Mouse (Mus musculus) embryonic facial prominence, embryonic 14.5 days (tissue): ENCODE measurements at regions not wholly inside any gene's neighbourhood (a gene's known extent, or its start where the extent isn't known, plus 50 kb on each side); places are given as distances from the start of the nearest gene placed in this dataset.
A peak's percentile ranks its signal among the peaks of the same experiment; 100 is the strongest.

ENCODE experiments used
- ATAC-seq: fragments of 200-750 bp; cut with Nextera tagmentation; 2 replicates; pipeline ENCODE4 v1.8.0; 2017; ENCODE audit warnings: low read depth, moderate number of reproducible peaks, moderate TSS enrichment
- DNase-seq: peaks from one replicate; pipeline ENCODE4 v3.0.0-alpha.2; 2015; ENCODE audit warnings: low spot score
- H3K27ac ChIP-seq: fragments of 300-500 bp; sonication (generic); replicated peaks from 2 replicates; pipeline ENCODE4 v1.5.1; 2014; ENCODE audit warnings: low read depth, mild to moderate bottlenecking, low read length, moderate library complexity
- H3K27me3 ChIP-seq: fragments of 300-500 bp; sonication (generic); replicated peaks from 2 replicates; pipeline ENCODE4 v1.6.1; 2014; ENCODE audit warnings: low read length; ENCODE audit not compliant: control insufficient read depth, insufficient read depth
- H3K36me3 ChIP-seq: fragments of 300-500 bp; sonication (generic); 2 replicates; pipeline ENCODE4 v1.6.1; 2014; ENCODE audit warnings: low read length, mixed read lengths; ENCODE audit not compliant: control insufficient read depth, insufficient read depth
- H3K4me1 ChIP-seq: fragments of 300-500 bp; sonication (generic); 2 replicates; pipeline ENCODE4 v1.6.1; 2014; ENCODE audit warnings: antibody characterized with exemption, low read length; ENCODE audit not compliant: control insufficient read depth, insufficient read depth
- H3K4me2 ChIP-seq: fragments of 300-500 bp; sonication (generic); 2 replicates; pipeline ENCODE4 v1.6.1; 2014; ENCODE audit warnings: low read depth, mild to moderate bottlenecking, low read length, moderate library complexity, mixed read lengths
- H3K4me3 ChIP-seq: fragments of 300-500 bp; sonication (generic); 2 replicates; pipeline ENCODE4 v1.5.1; 2014; ENCODE audit warnings: low read depth, mild to moderate bottlenecking, low read length
- H3K9ac ChIP-seq: fragments of 300-500 bp; sonication (generic); 2 replicates; pipeline ENCODE4 v1.6.1; 2014; ENCODE audit warnings: low read depth, mild to moderate bottlenecking, low read length, moderate library complexity, mixed read lengths
- H3K9me3 ChIP-seq: fragments of 300-500 bp; sonication (generic); 2 replicates; pipeline ENCODE4 v1.6.1; 2016; ENCODE audit warnings: low read length; ENCODE audit not compliant: control insufficient read depth
- WGBS: fragments of 180-500 bp; shearing (Covaris S2); extraction: QIAGEN DNeasy Blood & Tissue Kit; methylation state at CpG from one replicate; pipeline ENCODE4 v1.1.7; 2014; 5-methylcytosine and 5-hydroxymethylcytosine counted together

DNA sequence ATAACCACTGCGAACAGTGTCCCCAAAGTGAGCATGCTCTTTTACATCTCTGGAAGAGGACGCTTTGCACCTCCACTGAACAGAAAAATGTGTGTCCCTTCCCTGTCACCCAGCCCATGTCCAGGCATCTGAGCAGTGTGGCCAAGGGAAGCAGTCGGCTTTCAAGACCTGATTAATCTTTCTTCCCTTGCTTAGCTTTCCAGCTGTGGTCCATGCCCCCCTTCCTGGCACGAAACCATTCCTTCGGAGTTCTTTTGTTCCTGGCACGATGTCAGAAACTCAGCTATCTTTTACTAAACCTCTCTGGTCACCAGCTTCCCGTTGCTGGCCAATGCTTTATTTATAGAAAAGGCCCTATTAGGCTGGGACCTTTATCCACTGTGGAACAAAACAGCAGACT lies 654.5 kb upstream of the Gm19410 start:
- 65% methylated on average over 7 of the region's 7 CpGs for WGBS
- no peaks in the 10 kb centered on the region for H3K4me1 ChIP-seq
- H3K4me2 ChIP-seq = no peak overlapping the region
- H3K4me3 ChIP-seq = no peak overlapping the region
- DNase-seq = no peak
- H3K27ac ChIP-seq = no peak overlapping the region
- no peak overlapping the region for H3K9ac ChIP-seq
- no peaks in the 10 kb centered on the region for H3K27me3 ChIP-seq
- H3K9me3 ChIP-seq = no peaks in the 10 kb centered on the region
- H3K36me3 ChIP-seq = no peaks in the 10 kb centered on the region
- no peak for ATAC-seq

DNA sequence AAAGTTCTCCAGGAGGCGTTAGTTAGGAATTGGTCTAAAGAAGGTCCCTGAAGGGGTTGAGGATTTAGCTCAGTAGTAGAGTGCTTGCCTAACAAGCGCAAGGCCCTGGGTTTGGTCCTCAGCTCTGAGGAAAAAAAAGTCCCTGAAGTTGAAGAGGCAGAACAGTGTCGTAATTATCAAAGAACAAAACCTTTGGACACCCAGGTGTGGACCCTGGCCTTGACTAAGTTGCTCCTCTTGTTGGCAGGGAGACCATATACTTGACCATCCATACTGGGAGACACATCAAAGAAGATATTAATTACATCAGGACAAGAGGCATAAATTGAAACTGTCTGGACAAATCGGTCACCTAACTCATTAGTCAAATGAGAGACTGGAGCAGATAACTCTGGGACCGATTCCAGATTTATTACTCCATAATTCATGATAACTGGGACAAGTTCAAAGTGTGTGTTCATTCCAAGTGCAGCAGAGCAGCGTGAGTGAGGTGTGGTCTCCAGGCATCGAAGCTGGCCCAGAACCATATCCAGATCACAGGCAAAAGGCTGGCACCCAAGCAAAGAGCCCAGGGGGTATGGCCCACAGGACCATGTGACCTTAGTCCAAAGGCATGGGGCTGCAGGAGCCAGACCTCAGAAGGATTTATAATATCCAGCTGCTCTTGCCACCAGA lies 652.9 kb upstream of the Gm19410 start:
- no peak for ATAC-seq

DNA sequence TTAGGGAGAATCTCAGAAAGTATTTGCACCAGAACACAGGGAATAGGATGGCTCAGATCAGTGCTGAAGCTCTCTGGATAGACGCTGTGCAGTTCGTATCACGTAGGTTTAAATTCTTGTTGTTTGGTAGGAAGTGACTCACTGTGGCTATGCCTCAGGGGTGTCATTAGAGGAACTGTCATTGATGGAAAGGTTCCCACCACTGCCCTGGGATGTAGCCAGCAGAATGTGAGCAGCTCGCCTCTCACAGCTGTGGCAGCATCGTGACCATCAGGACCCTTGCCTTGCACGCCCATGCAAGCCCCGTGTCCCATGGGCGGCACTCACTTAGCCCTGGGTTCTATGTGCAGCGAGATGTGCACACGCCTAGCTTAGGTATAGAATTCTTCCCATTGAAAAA lies 651.6 kb upstream of the Gm19410 start:
- no peaks in the 10 kb centered on the region for H3K4me1 ChIP-seq
- peak; percentile 72 for ATAC-seq
- peak; percentile 16 for DNase-seq
- no peaks in the 10 kb centered on the region for H3K9me3 ChIP-seq
- H3K36me3 ChIP-seq = no peaks in the 10 kb centered on the region
- no peaks in the 10 kb centered on the region for H3K27me3 ChIP-seq
- 65% methylated on average over 10 of the region's 10 CpGs for WGBS
- H3K4me3 ChIP-seq = no peak overlapping the region
- no peak overlapping the region for H3K9ac ChIP-seq
- H3K4me2 ChIP-seq = no peak overlapping the region
- H3K27ac ChIP-seq = no peak overlapping the region

More for the DNA sequence above, 652.9 kb upstream of the Gm19410 start:
- Histone ChIP-seq H3K4me1 (no peaks in the 10 kb centered on the region), H3K27ac (no peak overlapping the region), H3K36me3 (no peaks in the 10 kb centered on the region), H3K4me3 (no peak overlapping the region), H3K9me3 (no peaks in the 10 kb centered on the region), H3K27me3 (no peaks in the 10 kb centered on the region), H3K9ac (no peak overlapping the region), H3K4me2 (no peak overlapping the region)
- no peak for DNase-seq
- 80% methylated on average over 7 of the region's 7 CpGs for WGBS

DNA sequence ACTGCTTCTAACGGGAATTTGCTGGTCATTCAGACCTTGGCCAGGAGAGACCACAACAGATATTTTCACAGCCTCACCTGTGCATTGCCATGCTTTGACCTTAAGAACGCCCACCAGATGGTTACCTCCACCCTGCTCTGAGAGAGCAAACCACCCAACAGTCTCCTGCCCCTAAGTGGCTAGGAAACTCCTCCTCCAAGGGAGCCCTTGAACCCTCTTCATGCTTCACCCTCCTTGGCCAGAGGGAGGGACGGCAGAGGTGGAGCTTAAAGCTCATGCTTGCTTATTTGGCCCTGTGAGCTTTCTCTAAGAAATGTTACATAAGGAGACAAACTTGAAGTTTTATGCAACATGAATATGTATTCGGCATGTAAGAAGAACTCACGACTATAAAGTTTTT lies 645.0 kb upstream of the Gm19410 start:
- Histone ChIP-seq H3K4me3 (no peak overlapping the region), H3K36me3 (no peaks in the 10 kb centered on the region), H3K9ac (no peak overlapping the region), H3K4me2 (no peak overlapping the region), H3K27me3 (no peaks in the 10 kb centered on the region), H3K27ac (no peak overlapping the region), H3K4me1 (no peaks in the 10 kb centered on the region), H3K9me3 (no peaks in the 10 kb centered on the region)
- no peak for ATAC-seq
- WGBS = 67% methylated on average over 5 of the region's 5 CpGs
- no peak for DNase-seq

DNA sequence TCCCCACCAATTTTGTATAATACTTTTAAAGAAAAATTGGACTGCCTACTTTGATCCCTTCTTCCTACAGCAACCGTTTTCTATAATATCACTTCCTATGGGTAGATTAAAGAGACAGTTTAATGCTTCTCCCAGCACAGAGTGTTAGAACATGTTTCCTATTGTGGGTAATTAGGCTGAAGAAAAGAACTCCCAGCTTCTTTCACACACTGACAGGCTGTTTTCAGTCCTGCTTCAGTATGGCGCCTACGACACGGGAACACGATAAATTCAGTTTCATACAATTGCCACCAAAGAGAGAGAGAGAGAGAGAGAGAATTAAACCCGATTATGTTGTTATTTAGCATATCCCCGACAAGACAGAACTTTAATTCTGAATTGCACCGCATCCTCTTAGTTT lies 644.5 kb upstream of the Gm19410 start:
- Histone ChIP-seq H3K4me3 (no peak overlapping the region), H3K4me1 (no peaks in the 10 kb centered on the region), H3K27ac (no peak overlapping the region), H3K27me3 (no peaks in the 10 kb centered on the region), H3K36me3 (no peaks in the 10 kb centered on the region), H3K9ac (no peak overlapping the region), H3K9me3 (no peaks in the 10 kb centered on the region), H3K4me2 (no peak overlapping the region)
- DNase-seq (no peak), ATAC-seq (no peak)
- WGBS = 83% methylated on average over 8 of the region's 8 CpGs

DNA sequence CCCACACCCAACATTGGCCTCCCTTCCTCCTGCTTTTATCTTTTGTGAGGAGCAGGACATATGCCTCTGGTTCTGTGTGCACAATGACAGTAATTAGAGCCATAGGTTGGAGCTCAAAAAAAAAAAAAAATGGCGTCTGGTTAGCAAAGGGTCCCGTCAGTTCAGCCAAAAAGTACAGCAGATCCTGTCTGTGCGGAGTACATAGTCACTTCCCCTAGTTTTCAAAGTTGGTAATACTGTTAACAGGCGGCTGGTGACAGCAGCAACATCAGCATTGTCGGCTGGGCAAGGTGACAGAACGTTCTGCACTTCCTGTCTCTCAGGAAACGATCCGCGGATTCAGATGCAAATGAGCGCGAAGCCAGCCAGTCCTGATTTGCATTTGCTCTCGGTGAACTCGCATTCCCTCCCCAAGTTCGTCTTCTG lies 642.4 kb upstream of the Gm19410 start:
- ATAC-seq = no peak
- no peaks in the 10 kb centered on the region for H3K4me1 ChIP-seq
- DNase-seq = peak; percentile 79
- no peak overlapping the region for H3K27ac ChIP-seq
- H3K9ac ChIP-seq = peak overlapping the region; percentile 37; the same call in 1 of the 2 replicates
- H3K4me2 ChIP-seq = peak overlapping the region; percentile 48
- H3K4me3 ChIP-seq = peak overlapping the region; percentile 24
- no peaks in the 10 kb centered on the region for H3K36me3 ChIP-seq
- H3K27me3 ChIP-seq = no peaks in the 10 kb centered on the region
- WGBS = 3% methylated on average over 14 of the region's 14 CpGs
- no peaks in the 10 kb centered on the region for H3K9me3 ChIP-seq

DNA sequence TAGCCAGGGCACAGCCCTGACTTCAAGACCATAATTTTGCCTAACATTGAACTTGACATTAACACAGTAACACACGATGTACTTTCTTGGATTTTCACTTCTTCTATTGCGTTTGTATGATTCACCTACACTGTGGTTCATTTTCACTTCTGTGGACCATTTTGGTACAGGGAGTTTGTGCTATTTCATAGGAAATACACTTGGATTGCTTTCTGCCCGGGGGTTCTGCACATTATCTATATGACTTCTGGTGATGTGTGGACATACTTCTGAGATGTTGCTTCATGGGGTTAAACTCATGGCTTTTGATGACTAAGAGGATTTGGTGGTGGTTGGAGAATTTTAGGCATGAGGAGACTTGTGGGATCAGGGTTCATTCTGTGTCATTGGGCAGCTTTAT lies 640.4 kb upstream of the Gm19410 start:
- H3K4me1 ChIP-seq = peaks cover under 1% of the 10 kb centered on the region; the same call in 1 of the 2 replicates
- H3K27ac ChIP-seq = no peak overlapping the region
- no peak overlapping the region for H3K9ac ChIP-seq
- ATAC-seq = no peak
- H3K27me3 ChIP-seq = no peaks in the 10 kb centered on the region
- no peaks in the 10 kb centered on the region for H3K36me3 ChIP-seq
- no peak overlapping the region for H3K4me3 ChIP-seq
- H3K9me3 ChIP-seq = no peaks in the 10 kb centered on the region
- 95% methylated on average over 3 of the region's 3 CpGs for WGBS
- no peak overlapping the region for H3K4me2 ChIP-seq
- no peak for DNase-seq

DNA sequence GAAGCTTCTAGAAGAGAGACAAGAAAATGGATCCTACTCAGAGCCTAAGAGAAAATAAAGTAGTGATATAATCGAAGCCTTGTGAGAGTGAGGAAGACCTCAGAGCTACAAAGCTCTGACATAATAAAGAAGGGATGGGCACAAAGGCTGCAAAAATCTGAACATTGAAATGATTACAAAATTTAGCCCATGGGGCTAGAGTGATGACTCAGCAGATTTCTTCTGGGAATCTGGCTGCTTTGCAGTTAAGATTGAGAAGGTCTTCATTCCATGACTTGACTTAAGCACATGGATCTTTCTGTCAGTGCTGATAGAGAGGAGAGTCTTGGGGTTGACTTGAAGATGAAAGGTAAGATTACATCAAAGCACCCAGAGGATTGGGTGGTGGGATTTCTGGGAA lies 633.3 kb upstream of the Gm19410 start:
- Histone ChIP-seq H3K27me3 (no peaks in the 10 kb centered on the region), H3K36me3 (no peaks in the 10 kb centered on the region), H3K4me1 (peaks cover 7% of the 10 kb centered on the region; the same call in 1 of the 2 replicates), H3K9ac (no peak overlapping the region), H3K9me3 (no peaks in the 10 kb centered on the region), H3K4me2 (no peak overlapping the region), H3K4me3 (no peak overlapping the region), H3K27ac (no peak overlapping the region)
- DNase-seq = no peak
- 79% methylated on average over 1 of the region's 1 CpGs for WGBS
- ATAC-seq = no peak

DNA sequence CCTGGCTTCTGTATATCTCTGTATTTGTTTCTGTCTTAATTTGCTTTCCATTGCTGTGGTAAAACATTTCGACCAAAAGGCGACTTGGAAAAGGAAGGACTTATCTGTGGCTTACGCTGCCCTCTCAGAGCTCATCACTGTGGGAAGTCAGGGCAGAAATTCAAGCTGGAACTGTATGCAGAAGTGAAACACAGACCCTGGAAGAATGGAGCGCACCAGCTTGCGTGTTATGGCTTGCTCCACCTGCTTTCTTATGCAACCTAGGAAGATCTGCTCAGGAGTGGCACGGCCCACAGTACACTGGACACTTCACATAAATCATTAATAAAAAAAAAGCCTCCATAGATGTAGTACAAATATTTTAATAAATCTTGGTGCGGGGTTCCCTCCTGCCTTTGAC lies 630.0 kb upstream of the Gm19410 start:
- H3K9ac ChIP-seq = no peak overlapping the region
- H3K27me3 ChIP-seq = no peaks in the 10 kb centered on the region
- H3K4me3 ChIP-seq = no peak overlapping the region
- no peak overlapping the region for H3K27ac ChIP-seq
- H3K4me2 ChIP-seq = no peak overlapping the region
- H3K9me3 ChIP-seq = no peaks in the 10 kb centered on the region
- peaks cover 1% of the 10 kb centered on the region; the same call in 1 of the 2 replicates for H3K4me1 ChIP-seq
- 76% methylated on average over 7 of the region's 7 CpGs for WGBS
- no peaks in the 10 kb centered on the region for H3K36me3 ChIP-seq
- no peak for DNase-seq
- ATAC-seq = no peak
